Mouse (Mus musculus) T-helper 2 cell (primary cell): ENCODE measurements at regions not wholly inside any gene's neighbourhood (a gene's known extent, or its start where the extent isn't known, plus 50 kb on each side); places are given as distances from the start of the nearest gene placed in this dataset.

Experiments used
- in situ Hi-C: fragments of 300-600 bp; cut with MboI, MseI; formaldehyde crosslinking; loops from one replicate; pipeline ENCODE4 v1.15.1; 2025; ENCODE audit warnings: high pct_unique_total_duplicates

- in situ Hi-C loops: no loop called here
Measured at GRCm38 (mm10) chr1:63977956-63978355, 144.1 kb downstream of the Klf7 start.

GRCm38 (mm10) chr1:63977302-63977888 is 144.7 kb downstream of the Klf7 start:
- in situ Hi-C loops: no loop called here

GRCm38 (mm10) chr1:63976862-63977261 is 145.2 kb downstream of the Klf7 start:
- in situ Hi-C loops: no loop called here

GRCm38 (mm10) chr1:63967849-63968248 is 154.2 kb downstream of the Klf7 start:
- in situ Hi-C loops: loop anchor here (10.0 kb wide), 1 partner anchor 477 kb away; no protein-coding TSS in a partner anchor

- in situ Hi-C loops: loop anchor here (10.0 kb wide), 1 partner anchor 479 kb away; no protein-coding TSS in a partner anchor
Measured at GRCm38 (mm10) chr1:63965446-63965845, 156.6 kb downstream of the Klf7 start.

GRCm38 (mm10) chr1:63964519-63964918 is 157.6 kb downstream of the Klf7 start:
- in situ Hi-C loops: loop anchor here (10.0 kb wide), 1 partner anchor 480 kb away; no protein-coding TSS in a partner anchor

- in situ Hi-C loops: no loop called here
Measured at GRCm38 (mm10) chr1:63955701-63956355, 166.3 kb downstream of the Klf7 start.

- in situ Hi-C loops: no loop called here
Measured at GRCm38 (mm10) chr1:63954876-63955513, 167.1 kb downstream of the Klf7 start.

- in situ Hi-C loops: no loop called here
Measured at GRCm38 (mm10) chr1:63954172-63954571, 167.9 kb downstream of the Klf7 start.

- in situ Hi-C loops: no loop called here
Measured at GRCm38 (mm10) chr1:63953229-63953883, 168.7 kb downstream of the Klf7 start.

- in situ Hi-C loops: no loop called here
Measured at GRCm38 (mm10) chr1:63951663-63952062, 170.4 kb downstream of the Klf7 start.

GRCm38 (mm10) chr1:63947278-63947677 is 174.8 kb downstream of the Klf7 start:
- in situ Hi-C loops: no loop called here

- in situ Hi-C loops: no loop called here
Measured at GRCm38 (mm10) chr1:63946834-63947233, 175.2 kb downstream of the Klf7 start.

- in situ Hi-C loops: no loop called here
Measured at GRCm38 (mm10) chr1:63944786-63945185, 175.7 kb upstream of the 4933402D24Rik start.

- in situ Hi-C loops: no loop called here
Measured at GRCm38 (mm10) chr1:63938416-63938815, 169.3 kb upstream of the 4933402D24Rik start.

- in situ Hi-C loops: no loop called here
Measured at GRCm38 (mm10) chr1:63937480-63937879, 168.4 kb upstream of the 4933402D24Rik start.

GRCm38 (mm10) chr1:63934570-63935280 is 165.7 kb upstream of the 4933402D24Rik start:
- in situ Hi-C loops: no loop called here

GRCm38 (mm10) chr1:63932484-63932883 is 163.4 kb upstream of the 4933402D24Rik start:
- in situ Hi-C loops: no loop called here

GRCm38 (mm10) chr1:63929362-63930125 is 160.5 kb upstream of the 4933402D24Rik start:
- in situ Hi-C loops: no loop called here

GRCm38 (mm10) chr1:63928850-63929249 is 159.8 kb upstream of the 4933402D24Rik start:
- in situ Hi-C loops: no loop called here

GRCm38 (mm10) chr1:63928361-63928760 is 159.3 kb upstream of the 4933402D24Rik start:
- in situ Hi-C loops: no loop called here
